Mouse (Mus musculus) forebrain, embryonic 13.5 days (tissue): ENCODE measurements around the gene Speer3. TPM values are rescaled to one million over a fixed set of nuclear protein-coding genes. Genes with fewer than 3 reads are reported as not detected.
"Not testable (repeated sequence)": the region's sequence is repeated elsewhere in the genome, so short reads cannot be mapped to it uniquely, and the experiment has no call there.

ENCODE experiments used
- ATAC-seq: fragments of 200-750 bp; cut with Nextera tagmentation; 2 replicates; pipeline ENCODE4 v1.8.0; 2017
- H3K27ac ChIP-seq: fragments of 300-500 bp; sonication (generic); 2 replicates; pipeline ENCODE4 v1.5.1; 2015; ENCODE audit warnings: inconsistent platforms, mild to moderate bottlenecking, moderate library complexity
- H3K27me3 ChIP-seq: fragments of 300-500 bp; sonication (generic); 2 replicates; pipeline ENCODE4 v1.6.1; 2015; ENCODE audit warnings: mild to moderate bottlenecking, inconsistent platforms
- H3K36me3 ChIP-seq: fragments of 300-500 bp; sonication (generic); 2 replicates; pipeline ENCODE4 v1.6.1; 2015; ENCODE audit warnings: mild to moderate bottlenecking, inconsistent platforms; ENCODE audit not compliant: poor library complexity, severe bottlenecking
- H3K4me1 ChIP-seq: fragments of 300-500 bp; sonication (generic); 2 replicates; pipeline ENCODE4 v1.6.1; 2015; ENCODE audit warnings: inconsistent platforms
- H3K4me2 ChIP-seq: fragments of 300-500 bp; sonication (generic); 2 replicates; pipeline ENCODE4 v1.6.1; 2015; ENCODE audit warnings: inconsistent platforms, mild to moderate bottlenecking, moderate library complexity
- H3K4me3 ChIP-seq: fragments of 300-500 bp; sonication (generic); 2 replicates; pipeline ENCODE4 v1.5.1; 2015; ENCODE audit warnings: mild to moderate bottlenecking, inconsistent platforms
- H3K9ac ChIP-seq: fragments of 300-500 bp; sonication (generic); 2 replicates; pipeline ENCODE4 v1.6.1; 2015; ENCODE audit warnings: mild to moderate bottlenecking, inconsistent platforms
- H3K9me3 ChIP-seq: fragments of 300-500 bp; sonication (generic); replicated peaks from 2 replicates; pipeline ENCODE4 v1.6.1; 2016; ENCODE audit warnings: inconsistent platforms
- WGBS: fragments of 180-500 bp; shearing (Covaris S2); methylation state at CpG from one replicate; pipeline ENCODE4 v1.1.7; 2015; 5-methylcytosine and 5-hydroxymethylcytosine counted together
- polyA plus RNA-seq: library from polyadenylated mRNA; unstranded; fragments of >200 nt; fragmentation: Nextera tagmentation; extraction: Ambion mirVana; gene quantifications from 2 replicates; pipeline ENCODE4 v1.2.1, GENCODE M21; 2015

The Speer3 gene
- not detected in 2 replicates for polyA plus RNA-seq

DNA sequence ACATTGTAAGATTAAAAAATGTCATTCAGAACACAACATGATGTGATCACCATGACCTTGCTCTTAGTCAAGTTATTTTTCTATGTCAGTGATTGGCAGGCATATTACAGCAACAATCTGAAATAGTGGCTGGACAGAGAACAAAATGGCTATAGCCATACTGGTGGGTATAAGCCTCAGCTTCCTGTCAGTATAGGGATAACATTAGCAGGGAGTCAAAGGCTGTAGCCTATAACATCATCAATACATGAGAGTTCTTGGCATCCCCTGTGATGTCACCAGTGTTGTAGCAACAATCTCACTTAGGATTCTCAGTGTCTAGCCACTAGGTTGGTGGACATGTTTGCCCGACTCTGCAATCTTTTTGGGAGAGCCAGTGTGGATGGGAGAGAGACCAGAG lies at the start of gene Speer3:
TSS of gene Speer3 (plus strand) at position 301 of the 400 bp plus-strand sequence.
- H3K4me2 ChIP-seq: no peak within 1 kb of the TSS
- H3K27ac ChIP-seq: no peak within 1 kb of the TSS
- no peaks in the 10 kb centered on the region for H3K36me3 ChIP-seq
- H3K27me3 ChIP-seq: no peaks in the 10 kb centered on the region
- no peak for ATAC-seq
- no peak within 1 kb of the TSS for H3K4me3 ChIP-seq
- H3K9me3 ChIP-seq: no peaks in the 10 kb centered on the region
- 97% methylated on average over 1 of the region's 1 CpGs for WGBS
- H3K9ac ChIP-seq: no peak within 1 kb of the TSS
- no peaks in the 10 kb centered on the region for H3K4me1 ChIP-seq

DNA sequence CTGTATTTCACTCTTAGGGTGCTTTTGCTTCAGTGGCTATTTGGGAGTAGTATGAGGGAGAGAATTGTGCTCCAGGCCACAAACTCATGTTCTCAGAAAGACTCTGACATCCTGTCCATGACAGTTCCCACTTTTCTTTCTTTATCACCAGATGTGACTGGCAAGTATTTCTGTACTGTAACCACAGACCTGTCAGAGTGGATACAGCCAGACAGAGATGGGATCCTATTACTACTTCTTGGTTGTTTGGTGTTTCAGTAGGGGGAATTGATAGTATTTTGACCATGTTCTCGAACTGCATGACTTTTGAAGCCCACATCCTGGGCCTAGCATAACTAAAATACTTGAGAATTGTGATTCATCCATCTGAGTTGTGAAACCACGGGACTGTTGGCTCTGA lies 19.1 kb downstream of the Speer3 start:
- H3K27me3 ChIP-seq, H3K9ac ChIP-seq, H3K4me1 ChIP-seq, H3K4me2 ChIP-seq, H3K9me3 ChIP-seq, H3K27ac ChIP-seq, ATAC-seq, H3K4me3 ChIP-seq, H3K36me3 ChIP-seq: not testable (repeated sequence)
- WGBS: 58% methylated on average over 2 of the region's 2 CpGs

- Histone ChIP-seq H3K36me3 (no peaks in the 10 kb centered on the region), H3K9ac (no peak overlapping the region), H3K27me3 (no peaks in the 10 kb centered on the region), H3K27ac (no peak overlapping the region), H3K9me3 (no peaks in the 10 kb centered on the region), H3K4me2 (no peak overlapping the region), H3K4me3 (no peak overlapping the region), H3K4me1 (no peaks in the 10 kb centered on the region)
- ATAC-seq: 0 out of 2 replicates have a peak, but pooled peaks have one; percentile 50
These were observed 33.7 kb downstream of the Speer3 start for GRCm38 (mm10) chr5:13825108-13825507.

DNA sequence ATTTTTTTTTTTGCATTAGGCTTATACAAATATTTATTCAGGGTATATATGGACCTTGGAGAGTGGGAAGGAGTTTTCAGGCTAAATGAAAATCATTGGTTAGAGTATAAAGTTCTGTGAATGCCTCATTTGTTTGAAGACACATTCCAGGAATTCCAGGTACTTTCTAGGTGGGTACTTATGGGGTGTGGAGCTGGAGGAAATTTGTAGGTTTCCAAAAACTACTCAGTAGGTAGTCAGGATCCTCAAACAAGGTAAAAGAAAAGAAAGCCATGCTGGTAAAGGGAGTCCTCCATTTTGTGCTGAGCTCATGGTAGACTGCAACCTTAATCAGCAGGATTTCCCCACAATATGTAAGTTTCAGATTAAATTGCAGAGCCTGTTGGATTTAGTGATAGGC lies 35.3 kb downstream of the Speer3 start:
- no peak overlapping the region for H3K27ac ChIP-seq
- H3K4me2 ChIP-seq: no peak overlapping the region
- no peaks in the 10 kb centered on the region for H3K9me3 ChIP-seq
- no peaks in the 10 kb centered on the region for H3K4me1 ChIP-seq
- H3K9ac ChIP-seq: no peak overlapping the region
- H3K4me3 ChIP-seq: no peak overlapping the region
- ATAC-seq: no peak
- H3K27me3 ChIP-seq: no peaks in the 10 kb centered on the region
- no peaks in the 10 kb centered on the region for H3K36me3 ChIP-seq

DNA sequence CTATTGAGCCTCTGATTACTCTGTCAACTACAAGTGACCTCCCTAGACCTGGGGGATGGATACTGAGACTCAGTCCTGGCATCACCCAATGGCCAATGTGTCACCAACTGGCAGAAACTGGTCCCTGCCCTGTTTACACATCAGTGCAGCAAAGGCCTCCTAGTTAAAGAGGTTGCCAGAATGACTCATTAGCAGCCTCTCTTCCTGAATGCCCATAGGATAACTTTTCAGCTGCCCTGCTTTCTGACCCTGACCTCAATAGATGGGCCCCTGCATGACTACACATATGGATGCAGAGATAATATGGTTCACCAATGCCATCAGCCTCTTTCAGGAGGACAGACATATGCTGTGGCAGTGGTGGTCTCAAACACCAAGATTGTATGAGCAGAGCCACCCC lies 52.9 kb downstream of the Speer3 start:
- Histone ChIP-seq H3K27me3 (no peaks in the 10 kb centered on the region), H3K4me2 (no peak overlapping the region), H3K9me3 (no peaks in the 10 kb centered on the region), H3K4me1 (no peaks in the 10 kb centered on the region), H3K27ac (no peak overlapping the region), H3K9ac (no peak overlapping the region), H3K36me3 (no peaks in the 10 kb centered on the region), H3K4me3 (no peak overlapping the region)
- ATAC-seq: no peak

Other genes with a start within 250 kb of the Speer3 start
- gene Sema3e, start 233.7 kb downstream of the Speer3 start, polyA plus RNA-seq: 1.1 TPM in 2 replicates